Mouse (Mus musculus) ES-Bruce4 (cell line): ENCODE results near the gene Col13a1. TPM values are rescaled to one million over a fixed set of nuclear protein-coding genes. Genes with fewer than 3 reads are reported as not detected.

ENCODE experiments used
- H3K27ac ChIP-seq: 2 replicates; pipeline ENCODE4 v1.5.1; 2012; ENCODE audit warnings: low read length, inconsistent platforms; ENCODE audit not compliant: insufficient read depth
- H3K27me3 ChIP-seq: 2 replicates; pipeline ENCODE4 v1.6.1; 2012; ENCODE audit warnings: mild to moderate bottlenecking, low read length, inconsistent platforms; ENCODE audit not compliant: control insufficient read depth, poor library complexity, insufficient read depth, severe bottlenecking
- H3K36me3 ChIP-seq: 2 replicates; pipeline ENCODE4 v1.6.1; 2012; ENCODE audit warnings: inconsistent platforms, mild to moderate bottlenecking, low read length, moderate library complexity; ENCODE audit not compliant: control insufficient read depth, poor library complexity, insufficient read depth, severe bottlenecking
- H3K4me1 ChIP-seq: one replicate; pipeline ENCODE4 v1.8.1; 2011; ENCODE audit warnings: low read length; ENCODE audit not compliant: control insufficient read depth, insufficient read depth
- H3K4me3 ChIP-seq: 2 replicates; pipeline ENCODE4 v1.5.1; 2011; ENCODE audit warnings: low read depth, mild to moderate bottlenecking, low read length
- H3K9ac ChIP-seq: 2 replicates; pipeline ENCODE4 v1.6.1; 2012; ENCODE audit warnings: low read depth, mild to moderate bottlenecking, inconsistent platforms; ENCODE audit not compliant: poor library complexity, severe bottlenecking
- H3K9me3 ChIP-seq: replicated peaks from 2 replicates; pipeline ENCODE4 v1.6.1; 2012; ENCODE audit warnings: mild to moderate bottlenecking, low read length, inconsistent platforms; ENCODE audit not compliant: control insufficient read depth, poor library complexity, insufficient read depth, severe bottlenecking
- CTCF ChIP-seq: IDR thresholded peaks from one replicate; pipeline ENCODE4 v1.8.1; 2011; ENCODE audit warnings: low read depth, low read length
- EP300 ChIP-seq: IDR thresholded peaks from 2 replicates; pipeline ENCODE4 v1.6.1; 2011; ENCODE audit warnings: low read depth, low read length; ENCODE audit not compliant: insufficient read depth
- POLR2A ChIP-seq: IDR thresholded peaks from one replicate; pipeline ENCODE4 v1.8.1; 2011; ENCODE audit warnings: low read length; ENCODE audit not compliant: insufficient read depth
- polyA plus RNA-seq: library from polyadenylated mRNA; stranded (reverse); fragments of >200 nt; gene quantifications from 2 replicates; pipeline ENCODE4 v1.2.4, GENCODE M21; 2011; ENCODE audit warnings: low read depth; ENCODE audit not compliant: missing spikeins, insufficient read depth, insufficient read length

Gene Col13a1
- polyA plus RNA-seq, 1 experiment, result 1.0 TPM

GRCm38 (mm10) chr10:61956718-61957117 lies 22.2 kb downstream of the Col13a1 start:
- Histone ChIP-seq H3K36me3 (no peaks in the 10 kb centered on the region), H3K4me3 (no peak overlapping the region), H3K9ac (no peak overlapping the region), H3K27me3 (no peaks in the 10 kb centered on the region), H3K27ac (no peak overlapping the region), H3K4me1 (no peaks in the 10 kb centered on the region), H3K9me3 (no peaks in the 10 kb centered on the region)
- TF ChIP-seq CTCF, result no peak
- no peak for TF ChIP-seq POLR2A
- TF ChIP-seq EP300, result no peak

GRCm38 (mm10) chr10:61953916-61954315 lies 25.0 kb downstream of the Col13a1 start:
- no peaks in the 10 kb centered on the region for H3K4me1 ChIP-seq
- TF ChIP-seq EP300, result no peak
- TF ChIP-seq CTCF, result no peak
- no peak for TF ChIP-seq POLR2A
- no peaks in the 10 kb centered on the region for H3K9me3 ChIP-seq
- no peak overlapping the region for H3K27ac ChIP-seq
- no peaks in the 10 kb centered on the region for H3K27me3 ChIP-seq
- H3K4me3 ChIP-seq, result no peak overlapping the region
- no peaks in the 10 kb centered on the region for H3K36me3 ChIP-seq
- no peak overlapping the region for H3K9ac ChIP-seq

GRCm38 (mm10) chr10:61949542-61949941 lies 29.4 kb downstream of the Col13a1 start:
- TF ChIP-seq POLR2A (no peak), CTCF (no peak), EP300 (no peak)
- H3K9ac ChIP-seq, result no peak overlapping the region

GRCm38 (mm10) chr10:61944386-61944785 lies 34.5 kb downstream of the Col13a1 start:
- Histone ChIP-seq H3K4me1 (no peaks in the 10 kb centered on the region), H3K36me3 (no peaks in the 10 kb centered on the region), H3K4me3 (no peak overlapping the region), H3K27ac (no peak overlapping the region), H3K9me3 (no peaks in the 10 kb centered on the region), H3K9ac (no peak overlapping the region), H3K27me3 (no peaks in the 10 kb centered on the region)
- TF ChIP-seq EP300 (no peak), CTCF (no peak), POLR2A (no peak)

More at GRCm38 (mm10) chr10:61949542-61949941, 29.4 kb downstream of the Col13a1 start:
- Histone ChIP-seq H3K4me3 (no peak overlapping the region), H3K27ac (no peak overlapping the region), H3K36me3 (no peaks in the 10 kb centered on the region), H3K9me3 (no peaks in the 10 kb centered on the region), H3K27me3 (no peaks in the 10 kb centered on the region), H3K4me1 (no peaks in the 10 kb centered on the region)

- Histone ChIP-seq H3K36me3 (no peaks in the 10 kb centered on the region), H3K4me1 (no peaks in the 10 kb centered on the region), H3K9me3 (no peaks in the 10 kb centered on the region), H3K4me3 (no peak overlapping the region), H3K9ac (no peak overlapping the region), H3K27ac (no peak overlapping the region), H3K27me3 (no peaks in the 10 kb centered on the region)
- no peak for TF ChIP-seq EP300
- TF ChIP-seq CTCF, result no peak
- no peak for TF ChIP-seq POLR2A
These were observed 35.4 kb downstream of the Col13a1 start for GRCm38 (mm10) chr10:61943480-61943879.

- no peak overlapping the region for H3K27ac ChIP-seq
- no peaks in the 10 kb centered on the region for H3K9me3 ChIP-seq
- TF ChIP-seq EP300 (no peak), POLR2A (no peak), CTCF (no peak)
- no peak overlapping the region for H3K9ac ChIP-seq
- no peaks in the 10 kb centered on the region for H3K4me1 ChIP-seq
- no peaks in the 10 kb centered on the region for H3K27me3 ChIP-seq
- no peaks in the 10 kb centered on the region for H3K36me3 ChIP-seq
- H3K4me3 ChIP-seq, result no peak overlapping the region
These were observed 36.2 kb downstream of the Col13a1 start for GRCm38 (mm10) chr10:61942719-61943118.
